11 mouse cellular contexts compared by ENCODE assay signal in genomic region chr6:145432711-145433708, GRCm38 (mm10).
A peak's percentile ranks its signal among the peaks of the same experiment; 100 is the strongest.
DNase-seq lines count a peak whose midpoint lies in the region; ATAC-seq lines count a peak whose summit lies in the region.
"Had no signal": no experiment of that assay in that cellular context is flagged by ENCODE, and none has a peak within 500 bp of the region (broad histone marks: within the 10 kb centered on the region; RNA-seq: fewer than 3 reads in every experiment).

No protein-coding gene starts in this region.

- no peak overlapping the region for H3K4me3 ChIP-seq in forebrain, embryonic 13.5 days
- H3K4me3 ChIP-seq in limb, embryonic 15.5 days, result no peak overlapping the region
- H3K4me3 ChIP-seq: erythroblast, embryonic 14.5 days had no signal

- 72% methylated on average over 11 of the region's 11 CpGs for WGBS in forebrain, embryonic 13.5 days
- WGBS in limb, embryonic 15.5 days, result 38% methylated on average over 11 of the region's 11 CpGs

- no peaks in the 10 kb centered on the region for H3K9me3 ChIP-seq in forebrain, embryonic 13.5 days (replicated peaks)
- H3K9me3 ChIP-seq in limb, embryonic 15.5 days, result no peaks in the 10 kb centered on the region

- no peaks in the 10 kb centered on the region for H3K36me3 ChIP-seq in forebrain, embryonic 13.5 days (ENCODE audit: poor library complexity, severe bottlenecking)
- H3K36me3 ChIP-seq in limb, embryonic 15.5 days, result no peaks in the 10 kb centered on the region

- DNase-seq in heart, adult 11 months, result peak; percentile 84
- DNase-seq in heart, adult 9 months (ENCODE audit: low spot score in 2 of 2), result no peak
- peak; percentile 59 for DNase-seq in embryo, embryonic 10 days (ENCODE audit: low spot score)
- DNase-seq in frontal cortex, postnatal 10 days (ENCODE audit: low spot score in 2 of 2), result no peak
- DNase-seq in frontal cortex, postnatal 14 days (ENCODE audit: low spot score in 2 of 2), result no peak
- no peak for DNase-seq in lung, postnatal 25 days (ENCODE audit: low spot score)
- DNase-seq: thymus, adult 18-20 months had no signal

- ATAC-seq in forebrain, embryonic 13.5 days, result peak; percentile 75
- ATAC-seq in limb, embryonic 15.5 days (ENCODE audit: insufficient number of reproducible peaks, low FRiP score, low TSS enrichment, low read depth), result peak; percentile 66
- ATAC-seq: inflammation-experienced regulatory T-cells, adult 6 months had no signal

- H3K27ac ChIP-seq in forebrain, embryonic 13.5 days, result 0 out of 2 replicates have a peak overlapping the region, but pooled peaks have one; percentile 25
- H3K27ac ChIP-seq in limb, embryonic 15.5 days, result peak overlapping the region; percentile 89

- no peak overlapping the region for H3K4me2 ChIP-seq in forebrain, embryonic 13.5 days
- no peak overlapping the region for H3K4me2 ChIP-seq in limb, embryonic 15.5 days

- no peak overlapping the region for H3K9ac ChIP-seq in forebrain, embryonic 13.5 days
- H3K9ac ChIP-seq in limb, embryonic 15.5 days, result no peak overlapping the region

- H3K4me1 ChIP-seq in forebrain, embryonic 13.5 days, result peaks cover 7% of the 10 kb centered on the region; the same call in 1 of the 2 replicates
- H3K4me1 ChIP-seq in limb, embryonic 15.5 days, result peaks cover 28% of the 10 kb centered on the region

- H3K27me3 ChIP-seq in forebrain, embryonic 13.5 days, result no peaks in the 10 kb centered on the region
- H3K27me3 ChIP-seq in limb, embryonic 15.5 days, result no peaks in the 10 kb centered on the region

Comparison
In these comparisons a context has a peak if more than half of its experiments do, and no peak if none do; other contexts are left out.
1. DNase-seq: peak in heart, adult 11 months (single experiment) and embryo, embryonic 10 days (single experiment); none in heart, adult 9 months (0 of 2), frontal cortex, postnatal 10 days (0 of 2), frontal cortex, postnatal 14 days (0 of 2) and lung, postnatal 25 days (single experiment).